Mouse (Mus musculus): ENCODE measurements at regions not wholly inside any gene's neighbourhood (a gene's known extent, or its start where the extent isn't known, plus 50 kb on each side); places are given as distances from the start of the nearest gene placed in this dataset.
A peak's percentile ranks its signal among the peaks of the same experiment; 100 is the strongest.

DNA sequence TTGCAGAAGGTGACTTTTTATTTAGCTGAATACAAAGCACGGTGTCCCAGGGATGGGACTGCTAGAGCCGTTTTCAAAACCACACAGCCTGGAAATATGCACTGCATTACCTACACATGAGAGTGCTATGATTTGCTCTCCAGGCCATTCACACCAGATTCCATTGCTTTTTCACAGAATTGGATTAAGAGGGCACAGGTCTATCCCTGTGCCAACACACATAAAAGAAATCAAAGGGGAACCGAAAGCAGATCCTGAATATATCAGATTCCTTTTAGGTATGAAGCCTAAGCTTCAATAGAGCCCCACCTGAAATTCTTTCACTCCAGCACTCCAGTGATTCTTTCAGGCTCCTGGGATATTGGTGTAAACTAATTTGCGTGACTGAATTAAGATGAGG lies 606.2 kb upstream of the Crim1 start:
- Histone ChIP-seq H3K27ac (ENCODE audit: low read depth, low read length) (no peak overlapping the region), H3K9ac (ENCODE audit: low read length) (no peak overlapping the region), H3K4me2 (ENCODE audit: low read length) (no peak overlapping the region), H3K4me1 (ENCODE audit: control insufficient read depth, insufficient read depth, low read length) (no peaks in the 10 kb centered on the region), H3K4me3 (ENCODE audit: low read depth, low read length) (no peak overlapping the region), H3K9me3 (replicated peaks; ENCODE audit: control insufficient read depth, low read length) (no peaks in the 10 kb centered on the region), H3K36me3 (ENCODE audit: control insufficient read depth, insufficient read depth, low read length) (no peaks in the 10 kb centered on the region), H3K27me3 (replicated peaks; ENCODE audit: control insufficient read depth, insufficient read depth, low read length) (no peaks in the 10 kb centered on the region)
- WGBS, result 55% methylated on average over 4 of the region's 4 CpGs
- ATAC-seq (no peak), DNase-seq (ENCODE audit: low spot score) (peak; percentile 1)

DNA sequence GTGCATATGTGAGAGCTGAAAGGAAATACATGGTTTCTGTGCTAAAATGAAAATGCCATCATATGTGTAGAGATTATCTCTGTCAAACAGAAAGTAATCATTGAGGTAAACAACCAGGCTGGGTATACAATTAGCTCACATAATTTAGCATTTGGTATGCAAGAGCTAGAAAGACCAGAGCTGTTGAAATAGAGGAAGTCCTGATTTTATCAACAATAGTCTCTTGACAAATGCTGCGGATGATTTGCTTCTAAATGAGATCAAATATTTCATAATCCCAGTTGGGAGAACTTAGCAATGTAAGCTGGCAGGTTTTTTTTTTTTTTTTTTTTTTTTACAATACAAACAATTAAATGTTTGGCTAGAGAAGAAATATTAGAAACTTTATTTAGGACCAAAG lies 603.6 kb upstream of the Crim1 start:
- H3K36me3 ChIP-seq (ENCODE audit: control insufficient read depth, insufficient read depth, low read length), result no peaks in the 10 kb centered on the region
- no peaks in the 10 kb centered on the region for H3K4me1 ChIP-seq (ENCODE audit: control insufficient read depth, insufficient read depth, low read length)
- no peak overlapping the region for H3K4me2 ChIP-seq (ENCODE audit: low read length)
- no peak overlapping the region for H3K27ac ChIP-seq (ENCODE audit: low read depth, low read length)
- ATAC-seq, result no peak
- no peak for DNase-seq (ENCODE audit: low spot score)
- H3K9me3 ChIP-seq (replicated peaks; ENCODE audit: control insufficient read depth, low read length), result no peaks in the 10 kb centered on the region
- no peaks in the 10 kb centered on the region for H3K27me3 ChIP-seq (replicated peaks; ENCODE audit: control insufficient read depth, insufficient read depth, low read length)
- no peak overlapping the region for H3K4me3 ChIP-seq (ENCODE audit: low read depth, low read length)
- 90% methylated on average over 1 of the region's 1 CpGs for WGBS
- H3K9ac ChIP-seq (ENCODE audit: low read length), result no peak overlapping the region

- H3K4me3 ChIP-seq (ENCODE audit: low read depth, low read length), result no peak overlapping the region
- ATAC-seq (no peak), DNase-seq (ENCODE audit: low spot score) (no peak)
- H3K4me2 ChIP-seq (ENCODE audit: low read length), result no peak overlapping the region
- H3K4me1 ChIP-seq (ENCODE audit: control insufficient read depth, insufficient read depth, low read length), result no peaks in the 10 kb centered on the region
- no peaks in the 10 kb centered on the region for H3K9me3 ChIP-seq (replicated peaks; ENCODE audit: control insufficient read depth, low read length)
- H3K27ac ChIP-seq (ENCODE audit: low read depth, low read length), result no peak overlapping the region
- no peaks in the 10 kb centered on the region for H3K27me3 ChIP-seq (replicated peaks; ENCODE audit: control insufficient read depth, insufficient read depth, low read length)
- WGBS, result 53% methylated on average over 2 of the region's 2 CpGs
- H3K36me3 ChIP-seq (ENCODE audit: control insufficient read depth, insufficient read depth, low read length), result no peaks in the 10 kb centered on the region
- no peak overlapping the region for H3K9ac ChIP-seq (ENCODE audit: low read length)
These were observed 576.6 kb upstream of the Crim1 start for GRCm38 (mm10) chr17:77623472-77623871.

DNA sequence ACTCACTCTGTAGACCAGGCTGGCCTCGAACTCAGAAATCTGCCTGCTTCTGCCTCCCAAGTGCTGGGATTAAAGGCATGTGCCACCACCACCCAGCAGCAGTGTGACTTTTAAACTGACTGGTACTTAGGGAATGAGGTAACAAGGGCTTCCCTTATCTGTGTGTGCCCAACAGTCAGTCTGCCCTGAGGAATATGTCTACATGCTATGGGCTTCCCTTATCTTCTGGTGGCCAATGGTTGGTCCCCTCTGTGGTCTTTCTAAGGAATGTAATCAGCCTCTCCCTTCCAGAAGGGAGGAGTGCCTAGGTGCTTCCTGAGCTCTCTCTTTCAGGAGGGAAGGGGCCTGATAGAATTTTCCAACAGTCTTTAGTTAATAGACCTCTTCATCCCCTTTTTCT lies 575.9 kb upstream of the Crim1 start:
- no peaks in the 10 kb centered on the region for H3K27me3 ChIP-seq (replicated peaks; ENCODE audit: control insufficient read depth, insufficient read depth, low read length)
- DNase-seq (ENCODE audit: low spot score), result no peak
- H3K9ac ChIP-seq (ENCODE audit: low read length), result no peak overlapping the region
- H3K36me3 ChIP-seq (ENCODE audit: control insufficient read depth, insufficient read depth, low read length), result no peaks in the 10 kb centered on the region
- no peak overlapping the region for H3K4me3 ChIP-seq (ENCODE audit: low read depth, low read length)
- H3K4me2 ChIP-seq (ENCODE audit: low read length), result no peak overlapping the region
- H3K4me1 ChIP-seq (ENCODE audit: control insufficient read depth, insufficient read depth, low read length), result no peaks in the 10 kb centered on the region
- no peak overlapping the region for H3K27ac ChIP-seq (ENCODE audit: low read depth, low read length)
- ATAC-seq, result no peak
- H3K9me3 ChIP-seq (replicated peaks; ENCODE audit: control insufficient read depth, low read length), result no peaks in the 10 kb centered on the region
- 91% methylated on average over 1 of the region's 1 CpGs for WGBS

DNA sequence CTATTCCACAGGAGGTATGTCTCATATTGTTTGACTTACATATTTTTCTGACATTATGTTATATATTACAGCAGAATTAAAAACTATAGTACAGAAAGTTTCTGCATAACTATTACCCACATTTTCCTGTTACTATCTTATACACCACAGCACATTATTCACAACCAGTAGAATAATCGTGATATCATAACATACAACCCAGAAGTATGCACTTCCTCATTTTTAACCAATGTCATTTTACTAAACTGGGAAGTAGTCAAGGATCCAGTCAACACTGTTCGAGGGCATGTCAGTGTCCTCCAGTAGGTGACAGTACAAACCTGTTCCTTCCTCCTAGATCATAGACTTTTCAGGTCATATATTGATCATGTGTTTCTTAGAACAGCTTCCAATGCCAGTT lies 557.7 kb upstream of the Crim1 start:
- no peak for ATAC-seq
- no peaks in the 10 kb centered on the region for H3K4me1 ChIP-seq (ENCODE audit: control insufficient read depth, insufficient read depth, low read length)
- WGBS, result 92% methylated on average over 2 of the region's 2 CpGs

GRCm38 (mm10) chr17:77648946-77649345 lies 551.1 kb upstream of the Crim1 start:
- DNase-seq (ENCODE audit: low spot score) (peak; percentile 47), ATAC-seq (no peak; the same call in 1 of the 2 replicates)
- H3K36me3 ChIP-seq (ENCODE audit: control insufficient read depth, insufficient read depth, low read length), result no peaks in the 10 kb centered on the region
- H3K4me1 ChIP-seq (ENCODE audit: control insufficient read depth, insufficient read depth, low read length), result no peaks in the 10 kb centered on the region
- no peak overlapping the region for H3K4me2 ChIP-seq (ENCODE audit: low read length)
- H3K27ac ChIP-seq (ENCODE audit: low read depth, low read length), result no peak overlapping the region
- H3K4me3 ChIP-seq (ENCODE audit: low read depth, low read length), result no peak overlapping the region
- no peaks in the 10 kb centered on the region for H3K27me3 ChIP-seq (replicated peaks; ENCODE audit: control insufficient read depth, insufficient read depth, low read length)
- no peaks in the 10 kb centered on the region for H3K9me3 ChIP-seq (replicated peaks; ENCODE audit: control insufficient read depth, low read length)
- WGBS, result 87% methylated on average over 3 of the region's 3 CpGs
- H3K9ac ChIP-seq (ENCODE audit: low read length), result no peak overlapping the region

More for the DNA sequence above, 557.7 kb upstream of the Crim1 start:
- no peak overlapping the region for H3K4me3 ChIP-seq (ENCODE audit: low read depth, low read length)
- no peak for DNase-seq (ENCODE audit: low spot score)
- H3K36me3 ChIP-seq (ENCODE audit: control insufficient read depth, insufficient read depth, low read length), result no peaks in the 10 kb centered on the region
- H3K27me3 ChIP-seq (replicated peaks; ENCODE audit: control insufficient read depth, insufficient read depth, low read length), result no peaks in the 10 kb centered on the region
- no peak overlapping the region for H3K27ac ChIP-seq (ENCODE audit: low read depth, low read length)
- H3K9ac ChIP-seq (ENCODE audit: low read length), result no peak overlapping the region
- no peak overlapping the region for H3K4me2 ChIP-seq (ENCODE audit: low read length)
- no peaks in the 10 kb centered on the region for H3K9me3 ChIP-seq (replicated peaks; ENCODE audit: control insufficient read depth, low read length)

DNA sequence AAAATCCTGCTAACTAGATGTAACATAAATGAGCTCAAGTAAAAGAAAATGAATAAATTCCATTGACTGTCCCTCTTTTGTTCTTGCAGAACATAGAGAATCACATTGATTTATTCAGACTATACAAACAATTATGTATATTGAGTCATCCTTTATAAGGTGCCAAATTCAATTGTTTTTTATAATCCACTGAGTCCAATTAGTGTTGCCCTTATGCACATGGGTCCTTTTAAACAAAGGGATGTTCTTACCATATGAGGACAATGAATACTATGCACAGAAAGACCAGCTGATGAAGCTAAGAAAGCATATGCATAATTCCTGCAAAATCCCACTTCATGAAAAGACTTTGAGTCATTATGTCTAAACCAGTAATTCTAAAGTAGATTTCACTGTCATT lies 548.2 kb upstream of the Crim1 start:
- H3K27ac ChIP-seq (ENCODE audit: low read depth, low read length), result no peak overlapping the region
- DNase-seq (ENCODE audit: low spot score) (peak; percentile 4), ATAC-seq (0 out of 2 replicates have a peak, but pooled peaks have one; percentile 26)
- H3K9ac ChIP-seq (ENCODE audit: low read length), result no peak overlapping the region
- H3K4me1 ChIP-seq (ENCODE audit: control insufficient read depth, insufficient read depth, low read length), result no peaks in the 10 kb centered on the region
- no peaks in the 10 kb centered on the region for H3K9me3 ChIP-seq (replicated peaks; ENCODE audit: control insufficient read depth, low read length)
- no peak overlapping the region for H3K4me2 ChIP-seq (ENCODE audit: low read length)
- no peaks in the 10 kb centered on the region for H3K27me3 ChIP-seq (replicated peaks; ENCODE audit: control insufficient read depth, insufficient read depth, low read length)
- no peak overlapping the region for H3K4me3 ChIP-seq (ENCODE audit: low read depth, low read length)
- no peaks in the 10 kb centered on the region for H3K36me3 ChIP-seq (ENCODE audit: control insufficient read depth, insufficient read depth, low read length)
